Mouse (Mus musculus) intestine, embryonic 15.5 days (tissue): ENCODE data around the gene Pdzd8. TPM values are rescaled to one million over a fixed set of nuclear protein-coding genes. Genes with fewer than 3 reads are reported as not detected.
A peak's percentile ranks its signal among the peaks of the same experiment; 100 is the strongest.

Experiments
- ATAC-seq: fragments of 200-750 bp; cut with Nextera tagmentation; 2 replicates; pipeline ENCODE4 v1.8.0; 2017; ENCODE audit warnings: moderate TSS enrichment, moderate library complexity
- H3K27ac ChIP-seq: fragments of 300-500 bp; sonication (generic); 2 replicates; pipeline ENCODE4 v1.5.1; 2015; ENCODE audit warnings: mild to moderate bottlenecking, inconsistent platforms
- H3K27me3 ChIP-seq: fragments of 300-500 bp; sonication (generic); replicated peaks from 2 replicates; pipeline ENCODE4 v1.6.1; 2015; ENCODE audit warnings: inconsistent platforms
- H3K36me3 ChIP-seq: fragments of 300-500 bp; sonication (generic); 2 replicates; pipeline ENCODE4 v1.6.1; 2015; ENCODE audit warnings: inconsistent platforms
- H3K4me1 ChIP-seq: fragments of 300-500 bp; sonication (generic); replicated peaks from 2 replicates; pipeline ENCODE4 v1.6.1; 2015; ENCODE audit warnings: inconsistent platforms
- H3K4me2 ChIP-seq: fragments of 300-500 bp; sonication (generic); replicated peaks from 2 replicates; pipeline ENCODE4 v1.6.1; 2015; ENCODE audit warnings: mild to moderate bottlenecking, inconsistent platforms
- H3K4me3 ChIP-seq: fragments of 300-500 bp; sonication (generic); replicated peaks from 2 replicates; pipeline ENCODE4 v1.5.1; 2015; ENCODE audit warnings: inconsistent platforms
- H3K9ac ChIP-seq: fragments of 300-500 bp; sonication (generic); 2 replicates; pipeline ENCODE4 v1.6.1; 2015; ENCODE audit warnings: inconsistent platforms
- H3K9me3 ChIP-seq: fragments of 300-500 bp; sonication (generic); 2 replicates; pipeline ENCODE4 v1.6.1; 2016; ENCODE audit warnings: inconsistent platforms
- WGBS: fragments of 180-500 bp; shearing (Covaris S2); methylation state at CpG from one replicate; pipeline ENCODE4 v1.1.7; 2015; 5-methylcytosine and 5-hydroxymethylcytosine counted together
- polyA plus RNA-seq: library from polyadenylated mRNA; unstranded; fragments of >200 nt; fragmentation: Nextera tagmentation; extraction: Ambion mirVana; gene quantifications from 2 replicates; pipeline ENCODE4 v1.2.1, GENCODE M21; 2015

The Pdzd8 gene
- polyA plus RNA-seq, result 9.7 and 10.1 TPM in 2 replicates

- peak; percentile 98 for ATAC-seq
- Histone ChIP-seq H3K27ac (peak within 1 kb of the TSS; percentile 92), H3K4me2 (peak within 1 kb of the TSS; percentile 95), H3K4me1 (0 out of 2 replicates have a peak, but pooled peaks cover 7% of the 10 kb centered on the region), H3K4me3 (peak within 1 kb of the TSS; percentile 97), H3K36me3 (no peaks in the 10 kb centered on the region), H3K9me3 (no peaks in the 10 kb centered on the region), H3K27me3 (no peaks in the 10 kb centered on the region), H3K9ac (peak within 1 kb of the TSS; percentile 90)
- WGBS, result under 1% methylated on average over 90 of the region's 91 CpGs
Measured at GRCm38 (mm10) chr19:59345658-59346283, at the start of gene Pdzd8. Gene Pdzd8, minus strand, starts transcription at chr19:59345780.

- Histone ChIP-seq H3K27ac (no peak overlapping the region), H3K9ac (no peak overlapping the region), H3K4me2 (no peak overlapping the region), H3K4me3 (no peak overlapping the region), H3K36me3 (no peaks in the 10 kb centered on the region), H3K9me3 (no peaks in the 10 kb centered on the region), H3K27me3 (no peaks in the 10 kb centered on the region), H3K4me1 (0 out of 2 replicates have a peak, but pooled peaks cover 5% of the 10 kb centered on the region)
- ATAC-seq, result no peak
- 39% methylated on average over 8 of the region's 8 CpGs for WGBS
Measured at GRCm38 (mm10) chr19:59393777-59394441, 48.3 kb upstream of the Pdzd8 start.

GRCm38 (mm10) chr19:59388847-59389606 lies 43.4 kb upstream of the Pdzd8 start:
- 16% methylated on average over 15 of the region's 15 CpGs for WGBS
- ATAC-seq, result peak; percentile 49; the same call in 1 of the 2 replicates
- Histone ChIP-seq H3K4me2 (peak overlapping the region; percentile 39), H3K4me3 (no peak overlapping the region), H3K27me3 (no peaks in the 10 kb centered on the region), H3K36me3 (no peaks in the 10 kb centered on the region), H3K4me1 (0 out of 2 replicates have a peak, but pooled peaks cover 6% of the 10 kb centered on the region), H3K27ac (no peak overlapping the region), H3K9ac (no peak overlapping the region), H3K9me3 (no peaks in the 10 kb centered on the region)

GRCm38 (mm10) chr19:59388399-59388798 lies 42.8 kb upstream of the Pdzd8 start:
- WGBS, result 19% methylated on average over 5 of the region's 5 CpGs
- Histone ChIP-seq H3K27me3 (no peaks in the 10 kb centered on the region), H3K36me3 (no peaks in the 10 kb centered on the region), H3K4me3 (no peak overlapping the region), H3K27ac (no peak overlapping the region), H3K9ac (no peak overlapping the region), H3K9me3 (no peaks in the 10 kb centered on the region), H3K4me1 (0 out of 2 replicates have a peak, but pooled peaks cover 6% of the 10 kb centered on the region), H3K4me2 (no peak overlapping the region)
- no peak for ATAC-seq

- Histone ChIP-seq H3K27ac (no peak overlapping the region), H3K36me3 (no peaks in the 10 kb centered on the region), H3K9me3 (no peaks in the 10 kb centered on the region), H3K4me3 (no peak overlapping the region), H3K4me1 (0 out of 2 replicates have a peak, but pooled peaks cover 6% of the 10 kb centered on the region), H3K27me3 (no peaks in the 10 kb centered on the region), H3K4me2 (no peak overlapping the region), H3K9ac (no peak overlapping the region)
- ATAC-seq, result no peak
- WGBS, result 45% methylated on average over 1 of the region's 1 CpGs
Measured at GRCm38 (mm10) chr19:59387178-59387577, 41.6 kb upstream of the Pdzd8 start.

GRCm38 (mm10) chr19:59384582-59385495 lies 39.3 kb upstream of the Pdzd8 start:
- no peak overlapping the region for H3K4me2 ChIP-seq
- no peak overlapping the region for H3K4me3 ChIP-seq
- no peaks in the 10 kb centered on the region for H3K27me3 ChIP-seq
- no peaks in the 10 kb centered on the region for H3K36me3 ChIP-seq
- H3K9me3 ChIP-seq, result no peaks in the 10 kb centered on the region
- H3K9ac ChIP-seq, result no peak overlapping the region
- ATAC-seq, result no peak
- 85% methylated on average over 7 of the region's 7 CpGs for WGBS
- no peak overlapping the region for H3K27ac ChIP-seq
- 0 out of 2 replicates have a peak, but pooled peaks cover 6% of the 10 kb centered on the region for H3K4me1 ChIP-seq

GRCm38 (mm10) chr19:59382416-59382917 lies 36.9 kb upstream of the Pdzd8 start:
- no peak overlapping the region for H3K4me3 ChIP-seq
- H3K27me3 ChIP-seq, result no peaks in the 10 kb centered on the region

GRCm38 (mm10) chr19:59379995-59380394 lies 34.4 kb upstream of the Pdzd8 start:
- 24% methylated on average over 1 of the region's 1 CpGs for WGBS
- H3K4me1 ChIP-seq, result no peaks in the 10 kb centered on the region
- H3K27me3 ChIP-seq, result no peaks in the 10 kb centered on the region
- H3K27ac ChIP-seq, result no peak overlapping the region
- no peaks in the 10 kb centered on the region for H3K36me3 ChIP-seq
- no peak overlapping the region for H3K9ac ChIP-seq
- no peak overlapping the region for H3K4me2 ChIP-seq
- H3K9me3 ChIP-seq, result no peaks in the 10 kb centered on the region
- H3K4me3 ChIP-seq, result no peak overlapping the region
- ATAC-seq, result no peak

More at GRCm38 (mm10) chr19:59382416-59382917, 36.9 kb upstream of the Pdzd8 start:
- Histone ChIP-seq H3K9ac (no peak overlapping the region), H3K36me3 (no peaks in the 10 kb centered on the region), H3K4me2 (no peak overlapping the region), H3K27ac (no peak overlapping the region), H3K4me1 (no peaks in the 10 kb centered on the region), H3K9me3 (no peaks in the 10 kb centered on the region)
- ATAC-seq, result no peak

GRCm38 (mm10) chr19:59376481-59376880 lies 30.9 kb upstream of the Pdzd8 start:
- Histone ChIP-seq H3K9me3 (no peaks in the 10 kb centered on the region), H3K4me1 (no peaks in the 10 kb centered on the region), H3K27ac (no peak overlapping the region), H3K4me2 (no peak overlapping the region), H3K36me3 (no peaks in the 10 kb centered on the region), H3K4me3 (no peak overlapping the region), H3K9ac (no peak overlapping the region), H3K27me3 (no peaks in the 10 kb centered on the region)
- WGBS, result 75% methylated on average over 2 of the region's 2 CpGs
- no peak for ATAC-seq

- Histone ChIP-seq H3K27ac (no peak overlapping the region), H3K4me3 (no peak overlapping the region)
Measured at GRCm38 (mm10) chr19:59374940-59375339, 29.4 kb upstream of the Pdzd8 start.

GRCm38 (mm10) chr19:59372928-59373327 lies 27.3 kb upstream of the Pdzd8 start:
- Histone ChIP-seq H3K4me1 (no peaks in the 10 kb centered on the region), H3K4me2 (no peak overlapping the region), H3K9me3 (no peaks in the 10 kb centered on the region), H3K4me3 (no peak overlapping the region), H3K27me3 (no peaks in the 10 kb centered on the region), H3K27ac (no peak overlapping the region), H3K9ac (no peak overlapping the region), H3K36me3 (no peaks in the 10 kb centered on the region)
- no peak for ATAC-seq
- 60% methylated on average over 4 of the region's 4 CpGs for WGBS

More at GRCm38 (mm10) chr19:59374940-59375339, 29.4 kb upstream of the Pdzd8 start:
- no peak overlapping the region for H3K9ac ChIP-seq
- H3K4me2 ChIP-seq, result no peak overlapping the region
- WGBS, result 84% methylated on average over 6 of the region's 6 CpGs
- no peaks in the 10 kb centered on the region for H3K27me3 ChIP-seq
- no peak for ATAC-seq
- H3K4me1 ChIP-seq, result no peaks in the 10 kb centered on the region
- H3K36me3 ChIP-seq, result no peaks in the 10 kb centered on the region
- H3K9me3 ChIP-seq, result no peaks in the 10 kb centered on the region
